Mouse (Mus musculus): ENCODE results near the gene R3hdm4.
A peak's percentile ranks its signal among the peaks of the same experiment; 100 is the strongest.

The R3hdm4 gene

DNA sequence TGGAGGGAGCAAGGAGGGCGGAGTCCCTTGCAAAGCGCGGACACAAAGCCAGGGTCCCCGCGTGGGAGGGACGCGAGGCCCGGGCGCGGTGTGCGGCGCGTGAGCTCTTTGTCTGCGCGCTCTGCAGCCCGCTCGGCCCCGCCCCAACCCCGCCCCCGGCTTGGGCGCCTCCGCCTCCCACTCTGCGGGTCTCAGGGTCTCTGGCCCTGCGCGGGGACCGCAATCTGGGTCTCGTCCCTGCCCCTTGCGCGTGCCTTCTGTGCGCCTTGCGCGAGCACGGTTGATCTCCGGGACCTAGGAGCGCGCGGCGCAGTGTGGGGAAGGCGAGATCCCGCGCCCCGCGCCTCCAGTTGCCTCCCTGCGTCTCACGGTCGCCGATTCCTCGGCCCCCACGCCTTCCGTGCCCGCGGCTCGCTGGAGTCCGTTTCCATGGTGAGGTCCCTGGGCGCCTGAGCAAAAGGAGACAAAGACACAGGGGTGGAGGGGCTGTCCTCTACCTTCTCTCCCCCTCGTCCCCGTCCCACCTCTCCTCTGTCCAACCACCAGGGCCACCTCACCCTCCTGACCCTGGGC, 46.6 kb downstream of the R3hdm4 start, which contains the start of the genes Prtn3 and Plppr3:
Gene Prtn3, plus strand, starts transcription at position 187 of the 573 bp plus-strand sequence.
Gene Plppr3, minus strand, starts transcription at position 345 of the 573 bp plus-strand sequence.
- DNase-seq (ENCODE audit: inconsistent age in 2 of 2, low spot score in 1 of 2), result peak in 1 of 2 experiments; percentile 68

DNA sequence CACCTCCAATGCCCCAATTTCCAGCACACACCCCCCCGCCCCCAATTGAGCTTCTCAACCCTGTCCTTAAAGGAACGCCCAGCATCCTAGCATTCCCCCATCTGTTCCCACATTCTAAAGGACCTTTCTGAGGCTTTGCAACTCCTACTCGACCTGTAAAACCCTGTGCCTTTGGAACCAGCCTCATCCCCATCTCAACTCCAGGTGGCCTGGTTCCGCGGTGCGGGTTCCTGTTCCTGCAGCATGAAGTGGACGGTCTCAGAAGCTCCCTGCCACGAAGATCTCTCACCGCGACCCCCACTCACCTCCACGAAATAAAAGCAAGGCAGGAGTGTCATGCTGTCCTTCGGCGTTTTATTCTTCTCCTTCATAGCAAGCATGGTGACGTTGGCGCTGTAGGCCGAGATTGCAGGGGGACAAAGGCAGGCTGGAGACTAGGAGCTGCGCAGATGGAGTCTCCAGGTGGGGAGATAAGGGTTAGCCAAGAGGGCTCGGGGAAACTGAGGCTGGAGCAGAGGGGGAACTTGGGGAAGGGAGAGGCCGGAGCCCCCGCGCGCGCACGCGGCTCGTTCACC, 47.2 kb downstream of the R3hdm4 start:
- no peak for DNase-seq (ENCODE audit: inconsistent age in 2 of 2, low spot score in 1 of 2)

DNA sequence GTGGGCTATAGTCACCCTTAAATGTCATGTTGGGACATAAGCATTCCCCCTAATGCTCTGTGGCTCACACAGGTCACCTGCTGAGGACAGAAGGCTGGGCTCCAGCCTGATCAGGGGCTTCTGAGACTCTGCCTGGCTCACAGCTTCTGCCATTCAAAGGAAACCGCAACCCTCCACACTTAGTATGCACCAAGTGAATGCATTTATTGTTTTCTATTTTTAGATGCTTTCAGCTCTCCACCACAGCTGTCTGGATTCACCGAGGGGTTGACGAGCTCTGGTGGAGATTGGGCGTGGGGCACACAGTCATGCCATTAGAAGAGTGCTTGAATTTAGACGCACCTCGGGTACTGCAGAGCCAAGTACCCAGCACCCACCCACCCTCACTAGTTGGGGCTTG, 47.7 kb downstream of the R3hdm4 start:
- DNase-seq (ENCODE audit: inconsistent age in 2 of 2, low spot score in 1 of 2), result no peak

DNA sequence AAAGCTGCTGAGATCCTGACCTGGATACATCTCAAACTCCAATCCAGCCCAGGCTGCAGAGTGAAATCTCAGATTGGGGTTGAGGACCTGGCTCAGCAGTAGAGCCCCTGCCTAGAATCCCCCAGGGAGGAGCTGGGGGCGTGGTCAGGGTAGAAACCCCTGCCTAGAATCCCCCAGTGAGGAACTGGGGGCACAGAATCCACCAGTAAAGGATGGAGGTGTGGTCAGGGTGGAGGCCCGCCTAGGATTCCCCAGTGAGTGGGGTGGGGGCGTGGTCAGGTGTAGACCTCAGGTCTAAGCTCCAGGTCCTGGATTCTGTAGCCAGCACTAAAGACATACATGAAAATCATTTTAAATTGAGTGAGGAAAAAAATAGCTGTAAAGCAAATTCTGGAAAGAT, 48.1 kb downstream of the R3hdm4 start:
- no peak for DNase-seq (ENCODE audit: inconsistent age in 2 of 2, low spot score in 1 of 2)

DNA sequence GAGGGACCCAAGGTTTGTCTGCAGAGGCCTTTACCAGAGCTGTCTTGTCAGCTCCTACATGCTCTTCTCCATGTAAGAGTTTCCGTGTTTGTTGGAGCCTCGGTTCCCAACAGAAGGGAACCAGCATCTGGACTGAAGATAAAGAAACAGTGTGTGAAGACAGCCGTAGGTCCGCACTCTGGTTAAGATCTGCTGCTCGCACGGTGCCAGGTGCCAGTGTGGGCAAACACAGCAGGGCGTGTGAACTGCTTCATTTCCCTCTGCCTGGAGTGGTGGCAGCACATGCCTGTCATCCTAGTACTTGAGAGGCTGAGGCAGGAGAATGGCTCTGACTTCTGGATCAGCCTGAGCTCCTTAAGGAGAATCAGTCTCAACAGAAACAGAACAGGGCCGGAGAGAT, 49.2 kb downstream of the R3hdm4 start:
- DNase-seq (ENCODE audit: inconsistent age in 2 of 2, low spot score in 1 of 2), result no peak

DNA sequence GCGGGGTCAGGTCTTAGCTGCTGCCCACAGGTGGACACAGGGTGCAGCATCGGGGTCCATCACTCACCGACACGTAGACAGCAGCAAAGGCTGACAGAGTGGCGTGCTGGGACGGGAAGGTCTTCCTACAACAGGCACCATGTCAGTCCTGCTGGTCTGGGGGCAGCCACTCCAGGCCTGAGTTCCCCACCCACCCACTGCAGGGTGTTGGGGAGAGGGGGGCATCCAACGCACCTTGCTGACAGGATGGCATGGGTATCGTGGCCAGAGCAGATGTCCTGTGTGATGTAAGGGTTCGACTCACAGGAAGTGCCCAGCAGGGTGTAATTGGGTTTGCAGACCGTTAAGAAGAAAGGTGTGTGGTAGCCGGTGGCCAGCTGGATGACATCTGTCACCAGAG, 54.4 kb downstream of the R3hdm4 start:
- DNase-seq (ENCODE audit: inconsistent age in 2 of 2, low spot score in 1 of 2), result peak in 1 of 2 experiments; percentile 34

DNA sequence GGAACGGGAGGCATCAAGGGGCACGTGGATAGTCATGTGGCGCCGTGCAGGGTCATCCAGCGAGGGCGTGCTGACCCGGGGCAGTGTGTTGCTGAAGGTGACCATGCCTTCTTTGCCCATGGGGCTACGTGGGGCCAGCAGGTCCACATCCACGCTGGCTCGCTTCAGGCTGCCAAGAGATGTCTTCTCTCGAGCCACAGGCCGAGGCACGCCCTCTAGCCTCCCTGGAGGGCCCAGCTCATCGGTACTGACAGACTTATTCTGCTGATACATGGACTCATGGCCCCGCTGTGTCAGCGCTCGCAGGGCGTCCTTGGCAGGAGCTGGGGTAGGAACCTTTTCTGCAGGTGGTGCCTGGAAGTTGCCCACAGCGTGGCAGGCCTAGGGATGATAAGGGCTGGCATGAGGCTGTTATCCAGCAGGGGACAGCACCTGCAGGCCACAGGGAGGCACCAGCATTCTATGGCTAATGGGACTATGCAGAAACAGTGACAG, 55.2 kb downstream of the R3hdm4 start:
- peak; percentile 66 to 91 for DNase-seq (ENCODE audit: inconsistent age in 2 of 2, low spot score in 1 of 2)

DNA sequence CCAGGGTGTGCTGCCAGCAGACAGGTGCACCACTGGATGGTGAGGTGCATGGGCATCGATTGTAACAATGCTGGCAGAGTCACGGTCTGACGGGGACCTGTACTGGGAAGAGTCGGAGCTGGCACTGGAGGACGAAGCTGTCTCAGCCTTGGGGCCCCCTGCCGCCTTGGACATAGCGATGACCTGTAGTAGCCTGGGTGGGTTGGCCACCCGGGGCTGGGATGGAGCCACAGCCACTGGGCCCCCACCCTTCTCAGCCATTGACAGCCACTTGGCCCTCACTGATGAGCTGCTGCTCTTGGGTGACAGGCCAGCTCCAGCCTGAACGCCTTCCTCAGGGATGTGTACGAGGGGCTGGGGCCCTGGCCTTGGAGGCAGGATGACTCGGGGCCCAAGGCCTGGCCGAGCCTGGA, 55.8 kb downstream of the R3hdm4 start:
- DNase-seq (ENCODE audit: inconsistent age in 2 of 2, low spot score in 1 of 2), result peak; percentile 45 to 77

DNA sequence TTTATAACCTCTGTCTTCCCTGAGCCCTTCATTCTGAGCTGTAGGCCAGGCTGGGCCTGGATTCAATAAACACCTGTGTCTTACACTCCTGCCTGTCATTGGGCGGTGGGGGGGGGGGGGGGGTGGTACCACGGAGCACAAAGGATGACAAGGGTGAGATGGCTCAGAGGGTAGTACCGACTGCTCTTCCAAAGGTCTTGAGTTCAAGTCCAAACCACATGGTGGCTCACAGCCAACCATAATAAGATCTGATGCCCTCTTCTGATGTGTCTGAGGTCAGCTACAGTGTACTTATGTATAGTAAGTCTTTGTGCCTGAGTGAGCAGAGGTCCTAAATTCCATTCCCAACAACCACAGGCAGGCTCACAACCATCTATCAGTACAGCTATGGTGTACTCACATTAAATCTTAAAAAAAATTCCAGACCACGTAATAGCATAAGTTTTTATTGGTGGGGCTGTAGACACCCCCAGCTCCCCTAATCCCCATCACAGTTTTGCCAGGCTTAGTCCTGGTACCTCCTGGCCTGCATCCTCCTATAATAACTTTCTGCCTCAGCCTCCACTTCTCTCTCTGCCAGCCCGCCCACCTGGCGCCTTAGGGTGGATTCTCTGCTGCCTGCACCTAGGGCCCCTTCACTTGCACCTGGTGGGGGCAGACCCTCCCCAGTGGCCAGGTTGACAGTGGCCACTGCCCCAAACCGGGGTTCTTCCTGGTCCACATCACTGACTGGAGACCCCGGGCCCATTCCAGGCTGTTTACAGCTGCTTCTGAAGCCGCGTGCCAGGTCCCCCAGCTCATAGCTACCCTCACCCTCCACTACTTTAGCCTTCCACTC, 56.4 kb downstream of the R3hdm4 start:
- peak in 1 of 2 experiments; percentile 56 for DNase-seq (ENCODE audit: inconsistent age in 2 of 2, low spot score in 1 of 2)

DNA sequence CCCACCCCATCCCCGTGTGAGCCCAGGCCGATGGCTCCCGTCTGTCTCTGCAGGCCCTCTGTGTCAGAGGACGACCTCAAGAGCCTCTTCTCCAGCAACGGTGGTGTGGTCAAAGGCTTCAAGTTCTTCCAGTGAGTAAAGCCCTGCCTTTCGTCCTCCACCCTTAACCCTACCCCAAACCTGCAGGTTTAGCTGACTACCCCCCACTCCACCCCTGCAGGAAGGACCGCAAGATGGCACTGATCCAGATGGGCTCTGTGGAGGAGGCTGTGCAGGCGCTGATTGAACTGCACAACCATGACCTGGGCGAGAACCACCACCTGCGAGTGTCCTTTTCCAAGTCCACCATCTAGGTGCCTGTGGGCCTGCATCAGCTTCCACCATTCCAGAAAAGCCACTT, 58.1 kb downstream of the R3hdm4 start:
- peak in 1 of 2 experiments; percentile 48 for DNase-seq (ENCODE audit: inconsistent age in 2 of 2, low spot score in 1 of 2)

DNA sequence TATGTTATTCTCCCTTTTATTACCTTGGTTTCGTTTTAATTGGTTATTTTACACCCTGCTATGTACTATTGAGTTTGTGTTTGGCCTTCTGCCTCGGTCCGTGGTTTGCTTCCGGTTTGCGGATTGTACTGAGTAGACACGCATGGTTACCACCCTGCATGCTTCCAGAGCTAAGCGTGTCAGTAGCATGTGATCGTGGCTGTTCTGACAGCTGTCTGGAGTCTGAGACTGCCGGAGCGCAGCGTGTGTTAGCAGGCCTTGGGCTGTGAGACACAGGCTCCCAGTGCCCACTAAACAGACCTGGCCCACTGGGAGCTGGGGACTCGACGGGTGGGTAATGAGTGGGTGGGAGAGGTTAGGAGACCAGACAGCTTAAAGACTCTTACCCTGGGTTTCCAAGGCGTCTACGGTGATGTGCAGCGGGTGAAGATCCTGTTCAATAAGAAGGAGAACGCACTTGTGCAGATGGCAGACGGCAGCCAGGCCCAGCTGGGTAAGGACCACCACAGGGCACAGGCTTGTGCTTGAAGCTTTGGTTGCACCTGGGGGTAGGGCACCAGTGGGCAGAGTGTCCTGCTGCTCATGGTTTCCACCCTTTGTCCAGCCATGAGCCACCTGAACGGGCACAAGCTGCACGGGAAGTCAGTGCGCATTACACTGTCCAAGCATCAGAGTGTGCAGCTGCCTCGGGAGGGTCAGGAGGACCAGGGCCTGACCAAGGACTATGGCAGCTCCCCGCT, 58.8 kb downstream of the R3hdm4 start:
- DNase-seq (ENCODE audit: inconsistent age in 2 of 2, low spot score in 1 of 2), result peak in 1 of 2 experiments; percentile 49

DNA sequence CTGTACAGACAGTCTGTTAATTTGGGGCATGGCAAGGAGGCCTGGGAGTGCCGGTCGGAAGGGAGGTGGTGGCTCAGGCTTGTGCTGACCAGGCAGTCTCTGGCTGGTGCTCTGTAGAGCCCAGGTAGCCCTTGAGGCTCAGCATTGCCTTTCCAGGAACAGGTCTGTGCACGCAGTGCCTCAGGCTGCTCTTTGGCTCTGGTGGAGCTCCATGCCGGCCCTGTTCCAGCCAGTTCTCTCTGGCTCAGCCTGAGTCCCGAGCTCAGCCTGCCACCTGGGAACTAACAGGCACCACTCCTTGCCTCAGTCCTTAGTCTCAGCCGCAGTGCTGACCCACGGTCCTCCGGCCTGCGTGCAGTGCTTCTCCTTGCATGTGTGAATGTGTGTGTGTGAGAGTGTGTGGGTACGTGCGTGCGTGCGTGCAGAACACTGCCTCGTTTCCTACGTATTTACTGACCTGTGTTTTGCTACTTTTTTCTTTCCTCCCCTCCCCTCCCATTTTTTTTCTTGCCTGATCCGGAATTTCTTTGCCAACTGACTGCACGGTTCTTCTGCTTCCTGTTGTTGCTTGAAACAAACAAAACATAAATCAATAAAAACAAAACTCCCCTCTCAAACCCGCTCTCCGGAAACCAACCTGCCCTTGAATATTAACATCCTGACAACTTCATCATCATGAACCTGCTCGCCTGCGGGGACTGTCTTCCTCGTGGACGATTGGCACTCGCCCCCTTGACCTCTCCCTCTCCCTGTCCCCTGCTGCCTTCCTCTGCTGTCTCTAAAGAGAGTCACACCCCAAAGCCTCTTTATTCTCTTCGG, 59.6 kb downstream of the R3hdm4 start:
- peak in 1 of 2 experiments; percentile 46 for DNase-seq (ENCODE audit: inconsistent age in 2 of 2, low spot score in 1 of 2)

DNA sequence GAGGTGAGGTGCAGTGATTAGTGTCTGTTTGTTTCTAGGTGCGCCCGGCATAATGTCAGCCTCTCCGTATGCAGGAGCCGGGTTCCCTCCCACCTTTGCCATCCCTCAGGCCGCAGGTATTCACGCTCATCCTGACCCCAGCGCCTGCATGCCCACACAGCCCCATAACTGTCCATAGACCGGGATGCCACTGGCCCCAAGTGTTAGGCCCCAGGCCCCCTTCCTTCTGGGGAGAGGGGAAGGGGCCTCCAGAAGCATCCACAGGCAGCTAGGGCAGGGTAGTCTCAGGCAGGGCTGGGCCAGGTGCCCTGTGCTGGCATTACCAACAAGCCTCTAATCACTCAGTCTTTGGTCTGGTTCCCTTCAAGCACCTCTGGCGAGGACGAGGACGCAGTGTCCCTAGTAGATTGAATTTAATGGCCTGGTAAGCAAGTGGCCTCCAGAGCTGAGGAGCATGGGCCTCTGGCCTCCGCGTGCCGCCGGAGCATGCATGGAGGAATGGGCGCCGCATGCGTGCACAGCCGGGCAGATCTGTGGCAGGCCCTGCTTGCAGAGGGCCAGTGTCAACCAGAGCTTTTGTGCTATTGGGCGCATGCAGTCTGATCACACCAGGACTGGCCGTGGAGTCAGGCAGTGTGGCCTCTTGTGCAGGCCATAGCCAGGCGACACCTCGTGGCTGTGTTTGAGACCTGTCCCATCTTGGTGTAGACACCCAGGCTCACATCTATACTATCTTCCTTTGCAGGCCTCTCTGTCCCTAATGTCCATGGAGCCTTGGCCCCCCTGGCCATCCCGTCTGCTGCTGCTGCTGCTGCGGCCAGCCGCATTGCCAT, 60.7 kb downstream of the R3hdm4 start:
- DNase-seq (ENCODE audit: inconsistent age in 2 of 2, low spot score in 1 of 2), result no peak
